Mouse (Mus musculus): ENCODE measurements around the gene Ccdc151.

Gene Ccdc151

GRCm38 (mm10) chr9:22002194-22003162, at the start of gene Ccdc151, which contains the start of gene Prkcsh:
TSS of gene Ccdc151 (minus strand) at chr9:22002634.
TSS of gene Prkcsh (plus strand) at chr9:22002806.
- DNase-seq (ENCODE audit: low spot score), result peak; percentile 100

GRCm38 (mm10) chr9:22051958-22052254, 49.5 kb upstream of the Ccdc151 start, which contains the start of gene Elavl3:
TSS of gene Elavl3 (minus strand) at chr9:22052023.
- DNase-seq (ENCODE audit: low spot score), result peak; percentile 81

GRCm38 (mm10) chr9:22051161-22051957, 48.9 kb upstream of the Ccdc151 start:
- peak; percentile 39 for DNase-seq (ENCODE audit: low spot score)

- peak; percentile 83 for DNase-seq (ENCODE audit: low spot score)
Measured at GRCm38 (mm10) chr9:22050351-22050889, 48.0 kb upstream of the Ccdc151 start.

GRCm38 (mm10) chr9:22049721-22050270, 47.4 kb upstream of the Ccdc151 start:
- DNase-seq (ENCODE audit: low spot score), result peak; percentile 43

GRCm38 (mm10) chr9:22049315-22049714, 46.9 kb upstream of the Ccdc151 start:
- DNase-seq (ENCODE audit: low spot score), result no peak

GRCm38 (mm10) chr9:22047329-22047728, 44.9 kb upstream of the Ccdc151 start:
- no peak for DNase-seq (ENCODE audit: low spot score)

- DNase-seq (ENCODE audit: low spot score), result no peak
Measured at GRCm38 (mm10) chr9:22041832-22042231, 39.4 kb upstream of the Ccdc151 start.

- DNase-seq (ENCODE audit: low spot score), result no peak
Measured at GRCm38 (mm10) chr9:22037826-22038225, 35.4 kb upstream of the Ccdc151 start.

GRCm38 (mm10) chr9:22035300-22036044, 33.0 kb upstream of the Ccdc151 start:
- peak; percentile 63 for DNase-seq (ENCODE audit: low spot score)

GRCm38 (mm10) chr9:22030386-22030785, 28.0 kb upstream of the Ccdc151 start:
- DNase-seq (ENCODE audit: low spot score), result no peak

GRCm38 (mm10) chr9:22028467-22028866, 26.0 kb upstream of the Ccdc151 start:
- DNase-seq (ENCODE audit: low spot score), result peak; percentile 79

GRCm38 (mm10) chr9:22024592-22024991, 22.2 kb upstream of the Ccdc151 start:
- DNase-seq (ENCODE audit: low spot score), result peak; percentile 50

GRCm38 (mm10) chr9:22017208-22017825, 14.9 kb upstream of the Ccdc151 start:
- DNase-seq (ENCODE audit: low spot score), result no peak

- no peak for DNase-seq (ENCODE audit: low spot score)
Measured at GRCm38 (mm10) chr9:22016245-22016644, 13.8 kb upstream of the Ccdc151 start.

- DNase-seq (ENCODE audit: low spot score), result no peak
Measured at GRCm38 (mm10) chr9:22012731-22013130, 10.3 kb upstream of the Ccdc151 start.

- no peak for DNase-seq (ENCODE audit: low spot score)
Measured at GRCm38 (mm10) chr9:22011055-22011454, 8.6 kb upstream of the Ccdc151 start.

- DNase-seq (ENCODE audit: low spot score), result no peak
Measured at GRCm38 (mm10) chr9:22004546-22004945, 2.1 kb upstream of the Ccdc151 start.

- peak; percentile 64 for DNase-seq (ENCODE audit: low spot score)
Measured at GRCm38 (mm10) chr9:22003163-22003554, 725 bp upstream of the Ccdc151 start.

GRCm38 (mm10) chr9:22001633-22002032, 801 bp downstream of the Ccdc151 start:
- no peak for DNase-seq (ENCODE audit: low spot score)

GRCm38 (mm10) chr9:22000296-22000695, 2.1 kb downstream of the Ccdc151 start:
- DNase-seq (ENCODE audit: low spot score), result no peak

Measured in embryo, embryonic 10.5 days (tissue).